Mouse (Mus musculus) forebrain, embryonic 11.5 days (tissue): ENCODE measurements at regions not wholly inside any gene's neighbourhood (a gene's known extent, or its start where the extent isn't known, plus 50 kb on each side); places are given as distances from the start of the nearest gene placed in this dataset.
A peak's percentile ranks its signal among the peaks of the same experiment; 100 is the strongest.

Experiments used
- ATAC-seq: fragments of 200-750 bp; cut with Nextera tagmentation; replicated peaks from 2 replicates; pipeline ENCODE4 v1.8.0; 2017; ENCODE audit warnings: moderate TSS enrichment; ENCODE audit not compliant: low FRiP score
- DNase-seq: peaks from one replicate; pipeline ENCODE4 v3.0.0-alpha.2; 2017; ENCODE audit warnings: low spot score
- H3K27ac ChIP-seq: fragments of 300-500 bp; sonication (generic); 2 replicates; pipeline ENCODE4 v1.5.1; 2014; ENCODE audit warnings: low read depth, low read length
- H3K27me3 ChIP-seq: fragments of 300-500 bp; sonication (generic); 2 replicates; pipeline ENCODE4 v1.6.1; 2014; ENCODE audit warnings: mild to moderate bottlenecking, low read length, mixed read lengths; ENCODE audit not compliant: control insufficient read depth, insufficient read depth
- H3K36me3 ChIP-seq: fragments of 300-500 bp; sonication (generic); 2 replicates; pipeline ENCODE4 v1.6.1; 2014; ENCODE audit warnings: mild to moderate bottlenecking, low read length, moderate library complexity, mixed read lengths; ENCODE audit not compliant: control insufficient read depth, insufficient read depth
- H3K4me1 ChIP-seq: fragments of 300-500 bp; sonication (generic); replicated peaks from 2 replicates; pipeline ENCODE4 v1.6.1; 2014; ENCODE audit warnings: low read length, mixed read lengths; ENCODE audit not compliant: control insufficient read depth, insufficient read depth
- H3K4me2 ChIP-seq: fragments of 300-500 bp; sonication (generic); 2 replicates; pipeline ENCODE4 v1.6.1; 2014; ENCODE audit warnings: low read depth, mild to moderate bottlenecking, low read length, moderate library complexity, mixed read lengths; ENCODE audit not compliant: severe bottlenecking
- H3K4me3 ChIP-seq: fragments of 300-500 bp; sonication (generic); 2 replicates; pipeline ENCODE4 v1.5.1; 2014; ENCODE audit warnings: low read depth, low read length
- H3K9ac ChIP-seq: fragments of 300-500 bp; sonication (generic); 2 replicates; pipeline ENCODE4 v1.6.1; 2014; ENCODE audit warnings: low read length
- H3K9me3 ChIP-seq: fragments of 300-500 bp; sonication (generic); 2 replicates; pipeline ENCODE4 v1.6.1; 2016; ENCODE audit warnings: low read length, mixed read lengths; ENCODE audit not compliant: control insufficient read depth
- WGBS: fragments of 180-500 bp; shearing (Covaris S2); extraction: QIAGEN DNeasy Blood & Tissue Kit; methylation state at CpG from one replicate; pipeline ENCODE4 v1.1.7; 2014; 5-methylcytosine and 5-hydroxymethylcytosine counted together

DNA sequence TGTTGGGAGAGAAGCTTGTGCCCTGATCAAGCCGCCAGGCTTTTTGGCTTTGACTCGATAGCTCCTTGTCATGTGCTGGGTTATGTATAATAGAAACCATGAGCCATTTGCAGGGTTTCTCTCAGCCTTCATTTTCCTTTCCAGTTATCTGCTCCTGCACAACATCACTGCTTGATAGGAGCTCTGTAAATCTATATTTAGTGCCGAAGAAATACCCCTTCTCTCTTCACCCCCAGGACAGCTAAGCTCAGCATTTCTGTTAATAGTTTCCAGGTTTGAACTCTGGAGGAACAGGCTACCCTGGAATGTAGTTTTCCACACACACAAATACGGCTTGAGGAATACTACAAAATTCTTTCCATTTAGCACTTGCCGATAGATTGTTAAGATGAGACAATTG is 267.4 kb downstream of the Fign start:
- Histone ChIP-seq H3K4me2 (no peak overlapping the region), H3K9ac (no peak overlapping the region), H3K4me1 (no peaks in the 10 kb centered on the region), H3K27me3 (no peaks in the 10 kb centered on the region), H3K36me3 (no peaks in the 10 kb centered on the region), H3K9me3 (no peaks in the 10 kb centered on the region), H3K4me3 (no peak overlapping the region), H3K27ac (no peak overlapping the region)
- DNase-seq (no peak), ATAC-seq (no peak)
- WGBS, result 80% methylated on average over 5 of the region's 5 CpGs

DNA sequence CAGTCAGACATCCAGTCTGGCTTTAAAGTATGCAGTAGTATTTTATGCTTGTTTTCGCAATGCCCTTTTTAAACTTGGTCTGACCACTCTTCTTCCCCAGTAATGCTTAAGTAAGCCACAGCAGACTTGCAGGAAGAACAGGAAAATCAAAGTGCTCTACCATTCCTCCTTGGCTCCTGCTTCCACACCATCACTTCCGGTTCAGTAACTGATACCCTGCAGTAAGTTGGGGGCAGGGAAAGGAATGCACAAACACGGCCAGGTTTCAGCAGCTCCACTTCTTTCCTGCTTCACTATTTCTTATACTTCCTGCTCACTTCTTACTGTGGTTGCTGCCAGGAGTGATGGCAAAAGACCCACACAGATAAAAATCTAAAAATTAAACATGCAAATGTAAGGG is 269.2 kb downstream of the Fign start:
- WGBS, result 55% methylated on average over 3 of the region's 3 CpGs
- Histone ChIP-seq H3K9ac (no peak overlapping the region), H3K27me3 (no peaks in the 10 kb centered on the region), H3K36me3 (no peaks in the 10 kb centered on the region), H3K9me3 (no peaks in the 10 kb centered on the region), H3K4me3 (no peak overlapping the region), H3K4me1 (no peaks in the 10 kb centered on the region), H3K27ac (no peak overlapping the region), H3K4me2 (no peak overlapping the region)
- DNase-seq (no peak), ATAC-seq (no peak)

DNA sequence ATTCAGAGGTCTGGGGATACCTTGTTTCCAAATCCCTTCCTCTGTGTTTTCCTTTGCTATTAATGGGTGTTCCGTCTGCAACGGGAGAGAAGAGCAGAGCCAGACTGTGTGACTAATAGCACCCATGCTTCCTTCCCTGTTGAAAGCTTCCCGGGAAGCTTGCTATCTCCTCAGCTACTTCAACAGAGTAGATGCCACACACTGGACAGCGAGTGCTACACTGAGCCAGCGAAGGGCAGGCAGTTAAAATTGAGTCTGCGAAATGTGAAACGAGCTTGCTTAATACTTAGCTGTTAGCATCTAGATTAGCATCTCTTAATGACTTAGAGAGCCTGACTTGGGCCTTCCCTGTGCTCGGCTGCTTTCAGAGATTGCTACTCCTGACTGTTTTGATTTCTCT is 278.4 kb downstream of the Fign start:
- no peak for DNase-seq
- Histone ChIP-seq H3K9me3 (no peaks in the 10 kb centered on the region), H3K4me3 (no peak overlapping the region), H3K4me2 (no peak overlapping the region), H3K27me3 (no peaks in the 10 kb centered on the region), H3K27ac (no peak overlapping the region), H3K9ac (no peak overlapping the region), H3K4me1 (0 out of 2 replicates have a peak, but pooled peaks cover 3% of the 10 kb centered on the region), H3K36me3 (no peaks in the 10 kb centered on the region)
- ATAC-seq, result peak; percentile 61
- 9% methylated on average over 8 of the region's 8 CpGs for WGBS
